Mouse (Mus musculus): Measurements from ENCODE around the gene Abr.

DNA sequence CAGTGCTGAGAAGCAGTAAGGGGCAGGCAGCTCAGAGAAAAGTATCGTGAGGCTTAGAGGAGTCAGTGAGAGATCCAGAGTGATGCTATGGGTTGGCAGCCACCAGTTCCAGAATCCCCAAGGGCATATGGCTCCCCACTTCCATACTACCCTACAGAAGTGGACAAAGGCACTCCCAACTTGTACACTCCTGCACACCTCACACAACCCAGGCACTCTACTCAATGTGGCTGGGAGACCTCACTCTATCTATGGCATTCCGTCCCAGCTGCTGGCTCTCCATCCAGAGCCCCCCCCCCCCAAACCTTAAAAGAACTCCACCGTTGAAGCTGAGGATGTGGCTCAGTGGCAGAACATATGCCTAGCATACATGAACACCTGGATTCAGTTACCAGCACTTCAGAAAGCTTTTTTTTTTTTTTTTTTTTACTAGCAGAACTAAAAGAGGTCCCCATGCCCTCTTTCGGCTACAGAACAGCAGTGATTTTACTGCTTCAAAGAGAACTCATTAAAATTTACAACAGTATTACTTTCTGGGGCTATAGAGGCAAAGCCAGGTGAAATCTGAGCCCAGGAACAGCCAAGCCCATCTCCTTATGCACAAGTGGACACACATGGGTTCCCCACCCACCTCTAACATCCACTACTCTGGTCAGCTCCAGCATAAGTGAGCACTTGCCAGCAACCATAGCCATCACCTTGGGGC, 96.3 kb downstream of the Abr start:
- TF ChIP-seq POLR2A (IDR thresholded peaks at IDR 0.05; ENCODE audit: borderline replicate concordance, low read depth, low read length) (no peak), CTCF (IDR thresholded peaks at IDR 0.05; ENCODE audit: low read depth, low read length) (no peak)

Data from bone marrow macrophage, adult 2 months (primary cell).